Mouse (Mus musculus): ENCODE results near the gene Bcl2a1b.

Bcl2a1b gene

GRCm38 (mm10) chr9:89253400-89253799, 54.4 kb downstream of the Bcl2a1b start:
- no peak for DNase-seq

GRCm38 (mm10) chr9:89256556-89257335, 57.7 kb downstream of the Bcl2a1b start:
- no peak for DNase-seq
